10 mouse cellular contexts compared by ENCODE assay signal in genomic region chr16:30655798-30656221, GRCm38 (mm10). TPM values are rescaled to one million over a fixed set of nuclear protein-coding genes. Genes with fewer than 3 reads are reported as not detected.
A peak's percentile ranks its signal among the peaks of the same experiment; 100 is the strongest.
DNase-seq lines count a peak whose midpoint lies in the region; TF ChIP-seq lines count a peak whose summit lies in the region.
"Had no signal": no experiment of that assay in that cellular context is flagged by ENCODE, and none has a peak within 500 bp of the region (broad histone marks: within the 10 kb centered on the region; RNA-seq: fewer than 3 reads in every experiment).

No protein-coding gene starts in this region.

- no peak overlapping the region for H3K4me3 ChIP-seq in gastrocnemius, adult 2 months
- H3K4me3 ChIP-seq: megakaryocyte, embryonic 14.5 days had no signal

- H3K27ac ChIP-seq in gastrocnemius, adult 2 months, result 0 out of 2 replicates have a peak overlapping the region, but pooled peaks have one; percentile 38

- DNase-seq in gastrocnemius, adult 2 months, result no peak
- no peak for DNase-seq in gastrocnemius, adult 8-10 months (ENCODE audit: low spot score in 2 of 2)
- peak; percentile 29 to 53 for DNase-seq in kidney, postnatal 4 days
- DNase-seq in kidney, postnatal 25 days, result no peak
- peak; percentile 73 for DNase-seq in brain, embryonic 14.5 days (ENCODE audit: low read depth)
- DNase-seq in lung, postnatal 10 days, result peak; percentile 71
- no peak for DNase-seq in thymus, postnatal 25 days
- DNase-seq in cerebellum, postnatal 4 days (ENCODE audit: low spot score in 2 of 2), result no peak
- DNase-seq: thymus, adult 2 months had no signal

- TF ChIP-seq CTCF in gastrocnemius, adult 2 months (IDR thresholded peaks at IDR 0.05), result no peak
- TF ChIP-seq CTCF in brain, embryonic 14.5 days (IDR thresholded peaks at IDR 0.05; ENCODE audit: borderline replicate concordance, extremely low read depth, insufficient read depth, insufficient read length), result no peak

- intact Hi-C loops in gastrocnemius, adult 2 months (cut with DNase I), result no loop called here

- TF ChIP-seq POLR2A in brain, embryonic 14.5 days (IDR thresholded peaks at IDR 0.05; ENCODE audit: borderline replicate concordance, extremely low read depth, insufficient read depth, insufficient read length, poor library complexity, severe bottlenecking), result no peak

RNA-seq across cellular contexts. Expression of gene Fam43a, which starts 56.3 kb away (rescaled TPM):
- 1 to 10 TPM; 4.7 to 6.9 TPM for total RNA-seq in gastrocnemius, adult 2 months (2021)
- 1 to 10 TPM; 3.4 to 6.3 (median 4.6) TPM for total RNA-seq in gastrocnemius, adult 8-10 months (2022)
- 9.0 and 13.8 TPM in 2 replicates for polyA plus RNA-seq in brain, embryonic 14.5 days (2012; rRNA removed)

Comparison
In these comparisons a context has a peak if more than half of its experiments do, and no peak if none do; other contexts are left out.
1. DNase-seq: peak in kidney, postnatal 4 days (2 of 2), brain, embryonic 14.5 days (single experiment) and lung, postnatal 10 days (single experiment); none in gastrocnemius, adult 2 months (single experiment), gastrocnemius, adult 8-10 months (0 of 2), kidney, postnatal 25 days (0 of 2), thymus, postnatal 25 days (single experiment) and cerebellum, postnatal 4 days (0 of 2).